Mouse (Mus musculus) bone marrow, adult 2 months (tissue): ENCODE measurements around the gene Raet1e.

Experiments used
- CTCF ChIP-seq: fragments of 200-500 bp; IDR thresholded peaks from 2 replicates; pipeline ENCODE4 v1.5.1; 2011; ENCODE audit warnings: low read length, control low read depth; ENCODE audit not compliant: control insufficient read depth, insufficient read depth
- POLR2A ChIP-seq: fragments of 200-500 bp; IDR thresholded peaks from 2 replicates; pipeline ENCODE4 v1.6.1; 2011; ENCODE audit warnings: low read depth, mild to moderate bottlenecking, control low read depth, low read length, borderline replicate concordance; ENCODE audit not compliant: control insufficient read depth

GRCm38 (mm10) chr10:22297033-22297762, 138.8 kb downstream of the Raet1e start:
- no peak for TF ChIP-seq CTCF
- no peak for TF ChIP-seq POLR2A
